Mouse (Mus musculus) T-helper 1 cell (primary cell): ENCODE data around the gene Anapc16.

Experiments
- in situ Hi-C: fragments of 300-600 bp; cut with MboI, MseI; formaldehyde crosslinking; loops from one replicate; pipeline ENCODE4 v1.15.1; 2025; ENCODE audit warnings: high pct_unique_total_duplicates

The Anapc16 gene

DNA sequence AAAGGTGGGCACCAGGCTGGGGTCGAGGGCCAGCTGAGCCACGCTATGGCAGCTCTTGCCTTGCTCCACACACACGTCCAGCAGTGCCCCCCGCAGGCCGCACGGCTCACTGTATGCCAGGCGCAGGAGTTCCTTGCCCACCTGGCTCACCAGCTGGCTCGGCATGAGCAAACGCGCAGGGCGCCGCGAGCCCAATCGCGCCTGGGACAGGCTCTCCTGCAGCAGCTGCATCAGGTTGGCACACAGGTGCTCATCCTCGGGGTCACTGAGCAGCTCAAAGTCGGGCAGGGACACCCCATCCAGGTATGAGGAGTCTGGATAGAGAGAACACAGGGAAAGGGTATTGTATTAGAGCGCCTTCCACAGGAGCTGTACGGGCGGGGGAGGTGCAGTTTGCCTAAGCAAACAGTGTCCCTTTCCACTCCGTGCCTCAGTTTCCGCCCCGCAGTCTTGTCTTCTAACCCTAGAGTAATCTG, 52.2 kb downstream of the Anapc16 start:
- in situ Hi-C loops, result loop anchor here (5.0 kb wide), 1 partner anchor 53 kb away; no protein-coding TSS in a partner anchor

DNA sequence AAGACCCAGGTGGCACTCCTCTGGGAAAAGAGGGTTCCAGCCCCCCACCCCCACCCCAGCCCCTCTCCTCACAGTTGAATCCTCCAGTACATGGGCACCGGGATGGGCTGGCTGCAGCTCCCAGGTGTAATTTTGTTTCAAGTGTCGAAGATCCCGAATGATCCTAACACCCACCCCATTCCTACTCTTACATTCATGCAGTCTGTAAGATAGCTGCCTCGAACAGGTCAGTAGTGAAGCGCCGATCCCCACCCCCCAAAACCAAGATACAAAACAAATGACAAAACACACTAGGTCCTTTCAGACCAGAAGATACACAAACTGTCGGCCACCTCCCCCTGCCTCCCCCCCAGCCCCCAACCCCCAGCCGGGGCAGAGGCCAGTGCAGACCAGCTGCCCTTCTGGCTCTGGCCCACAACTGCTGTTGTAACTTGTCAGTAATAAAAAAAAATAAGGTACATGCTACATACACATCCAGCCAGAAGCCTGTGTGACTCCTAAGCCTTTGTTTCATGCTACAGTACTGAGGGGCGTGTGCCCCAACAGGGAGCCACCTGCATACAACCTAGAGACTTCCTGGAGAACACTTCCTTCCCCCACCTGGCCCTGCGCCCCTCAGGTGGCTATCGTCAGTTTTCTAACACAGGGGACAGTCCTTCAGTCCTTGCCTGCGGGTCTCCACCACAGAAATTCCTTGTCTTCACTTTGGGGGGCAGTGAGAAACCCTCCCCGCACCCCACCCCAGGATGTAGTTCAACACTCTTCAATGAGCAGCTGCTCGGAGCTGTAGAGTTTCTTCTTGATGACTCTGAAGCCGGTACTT, 52.9 kb downstream of the Anapc16 start:
- in situ Hi-C loops, result loop anchor here (5.0 kb wide), 1 partner anchor 53 kb away; no protein-coding TSS in a partner anchor

DNA sequence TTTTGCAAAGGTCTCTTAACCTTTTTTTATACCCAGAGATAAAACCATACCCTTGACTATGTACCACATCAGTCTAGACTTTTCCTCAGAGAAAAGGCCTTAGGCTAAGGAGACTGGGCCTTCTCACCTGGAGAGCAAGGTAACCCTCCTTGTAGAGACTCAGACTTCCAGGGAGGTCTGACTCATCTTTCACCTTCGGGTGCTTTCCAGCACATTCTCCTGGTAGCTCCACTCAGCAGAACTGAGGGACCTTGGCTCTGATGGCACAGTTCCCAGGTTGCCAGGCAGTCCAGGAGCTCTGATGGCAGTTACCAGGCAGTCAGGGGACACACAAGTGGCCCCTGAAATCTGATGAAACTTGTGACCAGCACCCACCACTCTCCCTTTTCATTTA, 53.7 kb downstream of the Anapc16 start:
- in situ Hi-C loops, result no loop called here

DNA sequence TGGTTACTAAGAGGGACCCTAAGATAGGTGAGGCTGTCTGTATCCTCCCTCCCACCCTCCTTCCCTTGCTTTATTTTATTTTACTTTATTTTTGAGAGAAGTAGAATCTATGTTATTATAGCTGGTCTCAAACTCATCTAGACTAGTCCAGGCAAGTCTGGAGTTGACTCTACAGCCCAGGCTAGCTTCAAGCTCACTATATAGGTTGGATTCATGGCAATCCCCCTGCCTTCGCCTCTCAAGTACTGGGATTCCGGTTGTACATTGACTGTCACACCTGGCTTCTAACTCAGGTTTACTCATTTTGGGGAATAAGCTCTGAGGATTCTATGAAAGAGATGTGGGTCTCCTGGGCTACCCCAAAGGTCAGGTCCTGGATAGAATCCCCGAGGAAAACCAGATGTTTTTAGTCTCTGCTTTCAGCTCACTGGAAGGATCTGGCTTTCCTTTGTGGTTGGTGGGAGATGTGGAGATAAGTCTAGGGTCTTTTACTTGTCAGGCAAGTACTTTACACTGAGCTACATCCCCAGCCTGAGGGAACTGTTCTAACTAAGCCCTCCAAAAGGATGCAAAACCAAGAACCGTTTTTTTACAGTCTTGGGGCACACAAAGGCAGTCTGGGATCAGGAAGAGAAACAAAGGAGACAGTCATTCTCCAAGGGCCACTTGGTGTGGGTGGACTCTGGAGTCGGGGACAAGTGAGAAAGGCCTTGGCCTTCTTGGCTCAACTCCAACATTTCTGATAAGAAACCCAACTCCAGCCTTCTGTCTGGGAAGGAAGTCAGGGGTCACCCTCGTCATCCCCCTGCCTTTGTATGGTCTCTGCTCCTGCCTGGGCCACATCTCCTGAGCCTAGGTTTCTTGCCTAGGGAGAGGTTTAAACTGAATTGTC, 54.3 kb downstream of the Anapc16 start:
- in situ Hi-C loops, result no loop called here

DNA sequence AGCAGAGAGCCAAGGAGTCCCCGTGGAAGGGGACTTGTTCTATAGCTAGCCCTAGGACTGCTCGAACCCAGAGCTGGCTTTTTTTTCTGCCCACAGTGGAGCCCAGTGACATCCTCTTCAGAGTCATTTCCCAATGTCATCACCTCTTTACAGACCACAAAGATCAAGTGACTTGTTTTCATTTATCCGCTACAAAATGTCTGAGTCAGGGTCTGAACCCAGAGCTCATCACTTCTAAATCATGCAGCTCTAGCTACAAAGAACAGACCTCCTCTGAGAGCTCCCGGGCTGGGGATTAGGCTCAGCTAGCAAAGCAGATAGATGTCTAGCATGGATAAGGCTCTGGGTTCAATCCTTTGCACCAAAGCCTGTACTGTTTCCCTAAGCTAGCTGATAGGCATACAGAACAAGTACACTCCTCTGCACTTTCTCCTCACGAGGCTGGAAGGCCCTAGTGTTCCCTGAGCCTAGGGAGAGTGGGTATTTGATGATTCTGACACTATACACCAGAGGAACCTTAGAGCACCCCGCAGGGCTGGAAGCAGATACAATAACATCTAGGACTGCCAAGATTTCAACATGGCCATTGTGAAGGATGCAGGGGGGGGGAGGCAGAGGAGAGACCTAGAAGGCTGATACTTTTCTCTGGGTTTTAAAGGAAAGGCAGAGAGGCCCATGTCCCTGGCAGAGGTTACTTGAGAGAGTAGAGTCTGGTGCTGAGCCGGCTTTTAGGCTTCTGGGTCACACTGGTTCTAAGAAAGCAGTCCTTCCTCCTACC, 55.5 kb downstream of the Anapc16 start:
- in situ Hi-C loops, result no loop called here

DNA sequence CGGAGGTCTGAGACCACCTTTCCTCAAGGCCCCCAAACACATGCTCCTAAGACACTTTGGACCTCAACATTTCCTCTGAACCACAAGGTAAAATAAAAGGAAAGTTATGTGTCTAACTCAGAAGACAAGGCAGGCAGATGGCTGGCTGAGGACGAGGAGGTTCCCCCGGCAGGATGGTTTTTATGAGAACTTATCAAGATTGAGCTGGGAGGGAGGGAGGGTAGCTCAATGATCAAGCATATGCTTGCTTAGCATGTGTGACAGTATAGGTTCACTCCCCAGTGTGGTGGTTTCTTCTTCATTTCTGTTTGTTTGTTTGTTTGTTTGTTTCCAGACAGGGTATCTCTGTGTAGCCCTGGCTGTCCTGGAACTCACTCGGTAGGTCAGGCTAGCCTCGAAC, 56.6 kb downstream of the Anapc16 start:
- in situ Hi-C loops, result no loop called here

DNA sequence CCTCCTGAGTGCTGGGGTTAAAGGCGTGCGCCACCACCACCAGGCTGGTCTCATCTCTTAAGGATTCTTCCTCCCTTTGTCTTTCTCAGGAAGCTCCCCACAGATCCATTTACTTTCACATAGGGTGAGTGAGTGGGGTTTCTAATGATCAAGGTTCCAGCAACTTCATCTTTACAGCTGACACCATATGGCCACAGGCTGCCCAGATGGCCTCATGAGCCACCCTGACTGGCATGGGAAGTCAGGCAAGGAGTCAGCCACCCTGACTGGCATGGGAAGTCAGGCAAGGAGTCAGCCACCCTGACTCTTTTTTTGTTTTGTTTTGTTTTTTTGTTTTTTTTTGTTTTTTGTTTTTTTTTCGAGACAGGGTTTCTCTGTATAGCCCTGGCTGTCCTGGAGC, 57.5 kb downstream of the Anapc16 start:
- in situ Hi-C loops, result no loop called here

DNA sequence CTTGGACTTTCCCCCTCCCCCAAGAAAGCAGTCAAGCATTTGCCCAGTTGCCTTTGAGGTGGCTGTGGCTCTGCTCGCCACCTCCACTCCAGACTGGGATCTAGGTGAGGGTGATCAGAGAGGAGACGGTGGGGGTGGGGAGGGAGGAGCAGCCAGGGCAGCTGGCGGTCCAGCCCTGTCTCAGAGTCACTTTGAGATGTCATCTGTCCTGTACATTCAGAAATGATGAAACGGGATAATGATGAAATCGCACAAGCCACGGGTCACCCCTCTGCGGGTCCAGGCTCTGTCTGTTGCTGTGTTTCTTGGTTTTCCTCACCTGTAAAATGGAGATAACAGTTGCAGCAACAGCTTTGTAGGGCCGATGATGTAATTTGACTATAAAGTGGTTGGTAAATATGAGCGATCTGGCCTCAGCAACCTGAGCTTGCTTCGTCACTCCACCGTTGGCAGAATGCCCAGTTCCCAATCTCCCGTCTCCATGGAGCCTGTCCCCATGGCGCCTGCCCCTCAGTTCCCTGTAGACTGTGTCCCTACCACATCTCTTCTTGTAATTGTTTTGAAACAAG, 59.4 kb downstream of the Anapc16 start:
- in situ Hi-C loops, result no loop called here

DNA sequence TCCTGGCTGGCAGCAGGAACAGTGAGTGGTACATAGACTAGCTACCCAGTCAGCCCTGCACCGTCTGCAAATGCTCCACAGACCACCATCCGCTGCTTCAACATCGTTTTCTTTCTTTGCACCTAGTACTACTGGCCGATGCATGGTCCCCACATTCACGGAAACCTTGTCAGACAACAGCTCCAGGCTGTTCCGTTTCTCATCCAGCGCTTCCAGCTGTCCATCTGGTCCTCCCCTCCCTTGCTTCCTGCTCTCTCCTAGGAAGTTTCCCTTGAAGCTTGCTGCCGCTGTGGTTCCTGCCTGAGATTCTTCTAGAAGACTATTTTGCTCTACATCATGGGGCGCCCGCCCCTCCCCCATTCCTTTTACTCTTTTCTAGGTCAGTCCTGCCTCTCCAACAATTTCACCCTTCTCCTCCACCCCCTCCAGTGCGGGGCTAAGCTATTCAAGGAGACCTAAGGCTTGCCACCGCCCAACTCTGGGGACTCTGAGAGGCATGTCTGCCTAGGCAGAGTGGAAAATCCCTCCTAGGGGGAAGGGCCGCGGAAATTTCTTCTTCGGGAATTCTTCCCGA, 60.0 kb downstream of the Anapc16 start:
- in situ Hi-C loops, result no loop called here

DNA sequence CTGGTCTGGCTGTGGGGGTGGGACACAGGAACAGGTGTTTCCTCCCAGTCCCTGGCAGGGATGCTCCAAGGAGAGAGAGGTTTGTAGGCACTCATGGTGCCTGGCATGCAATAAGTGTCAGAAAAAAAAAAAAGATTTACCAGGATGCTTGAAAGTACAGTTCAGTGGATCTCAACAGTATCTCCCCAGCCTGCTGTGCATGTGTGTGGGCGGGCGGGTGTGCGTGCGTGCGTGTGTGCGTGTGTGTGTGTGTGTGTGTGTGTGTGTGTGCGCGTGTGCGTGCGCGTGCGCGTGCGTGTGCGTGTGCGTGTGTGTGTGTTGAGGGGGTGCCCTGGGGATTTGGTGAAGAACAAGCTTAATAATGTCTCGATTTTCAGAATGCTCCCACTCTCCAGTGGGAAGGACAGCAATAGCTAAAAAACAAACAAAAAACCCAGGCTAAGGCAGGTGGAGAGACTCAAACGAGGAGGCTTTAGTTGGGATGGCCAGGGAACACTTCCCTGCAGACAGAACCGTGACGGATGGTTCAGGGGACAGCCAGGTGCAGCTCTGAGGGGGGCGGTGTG, 60.6 kb downstream of the Anapc16 start:
- in situ Hi-C loops, result no loop called here

DNA sequence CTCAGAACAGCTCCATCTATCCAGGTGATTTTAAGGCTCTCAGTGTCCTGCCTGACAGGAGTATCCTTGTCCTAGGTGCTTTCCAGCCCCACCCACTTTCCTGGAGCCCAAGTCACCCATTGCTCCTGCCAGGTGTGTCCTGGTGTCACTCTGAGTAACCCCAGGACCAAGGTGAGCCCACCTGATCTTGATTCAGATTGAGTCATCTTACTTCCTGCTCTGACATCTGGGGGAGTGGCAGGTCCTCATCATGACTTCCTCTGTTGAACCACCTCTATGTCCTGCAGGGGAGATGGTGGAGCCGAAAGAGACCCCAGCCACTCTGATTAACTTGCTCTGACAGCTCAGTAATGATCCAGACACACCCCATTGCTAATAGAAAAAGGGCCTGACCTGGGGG, 63.9 kb downstream of the Anapc16 start:
- in situ Hi-C loops, result no loop called here

DNA sequence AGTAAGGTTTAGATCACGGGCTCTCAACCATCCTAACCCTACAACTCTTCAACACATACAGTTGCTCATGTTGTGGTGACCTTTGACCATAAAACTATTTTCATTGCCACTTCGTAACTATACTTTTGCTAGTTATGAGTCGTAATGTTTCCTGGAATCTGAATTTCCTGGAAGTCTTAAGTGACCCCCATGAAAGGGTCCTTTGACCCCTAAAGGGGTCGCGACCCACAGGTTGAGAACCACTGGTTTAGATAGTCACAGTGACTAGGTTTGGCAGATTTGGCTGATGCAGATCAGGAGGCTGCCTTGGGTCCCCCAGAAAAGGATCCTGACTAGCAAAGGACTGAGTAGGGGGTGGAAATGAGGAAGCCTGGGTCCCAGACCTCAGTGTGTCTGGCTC, 64.3 kb downstream of the Anapc16 start:
- in situ Hi-C loops, result no loop called here
